Mouse (Mus musculus): ENCODE measurements at regions not wholly inside any gene's neighbourhood (a gene's known extent, or its start where the extent isn't known, plus 50 kb on each side); places are given as distances from the start of the nearest gene placed in this dataset.

GRCm38 (mm10) chr10:16524101-16524500, 1198.9 kb upstream of the Cited2 start:
- intact Hi-C loops (cut with DNase I), result no loop called here
- Histone ChIP-seq H3K79me2 (replicated peaks; ENCODE audit: control insufficient read depth, insufficient read depth, low read length) (no peaks in the 10 kb centered on the region), H3K4me1 (ENCODE audit: control insufficient read depth, insufficient read depth, low read length) (no peaks in the 10 kb centered on the region), H3K27ac (no peak overlapping the region), H3K4me3 (no peak overlapping the region), H3K27me3 (ENCODE audit: control insufficient read depth, insufficient read depth, low read length) (no peaks in the 10 kb centered on the region), H3K36me3 (ENCODE audit: control insufficient read depth, insufficient read depth, low read length) (no peaks in the 10 kb centered on the region), H3K9ac (ENCODE audit: low read depth, low read length) (no peak overlapping the region)
- no peak for DNase-seq
- no peak for TF ChIP-seq EP300 (IDR thresholded peaks at IDR 0.05; ENCODE audit: insufficient read depth, low read depth, low read length)
- TF ChIP-seq CTCF (IDR thresholded peaks at IDR 0.05), result no peak
- TF ChIP-seq POLR2A (IDR thresholded peaks at IDR 0.05; ENCODE audit: insufficient read depth, low read depth, low read length), result no peak
- 74% methylated on average over 1 of the region's 1 CpGs for WGBS

GRCm38 (mm10) chr10:16527693-16528092, 1195.3 kb upstream of the Cited2 start:
- no peak for TF ChIP-seq CTCF (IDR thresholded peaks at IDR 0.05)
- TF ChIP-seq EP300 (IDR thresholded peaks at IDR 0.05; ENCODE audit: insufficient read depth, low read depth, low read length), result no peak
- TF ChIP-seq POLR2A (IDR thresholded peaks at IDR 0.05; ENCODE audit: insufficient read depth, low read depth, low read length), result no peak
- H3K36me3 ChIP-seq (ENCODE audit: control insufficient read depth, insufficient read depth, low read length), result no peaks in the 10 kb centered on the region
- 63% methylated on average over 1 of the region's 1 CpGs for WGBS
- H3K4me1 ChIP-seq (ENCODE audit: control insufficient read depth, insufficient read depth, low read length), result no peaks in the 10 kb centered on the region
- H3K79me2 ChIP-seq (replicated peaks; ENCODE audit: control insufficient read depth, insufficient read depth, low read length), result no peaks in the 10 kb centered on the region
- no peak overlapping the region for H3K27ac ChIP-seq
- no peak overlapping the region for H3K9ac ChIP-seq (ENCODE audit: low read depth, low read length)
- H3K27me3 ChIP-seq (ENCODE audit: control insufficient read depth, insufficient read depth, low read length), result no peaks in the 10 kb centered on the region
- no peak overlapping the region for H3K4me3 ChIP-seq
- DNase-seq, result no peak
- intact Hi-C loops (cut with DNase I), result no loop called here

- no peaks in the 10 kb centered on the region for H3K27me3 ChIP-seq (ENCODE audit: control insufficient read depth, insufficient read depth, low read length)
- DNase-seq, result no peak
- no peak overlapping the region for H3K4me3 ChIP-seq
- 60% methylated on average over 3 of the region's 3 CpGs for WGBS
- intact Hi-C loops (cut with DNase I), result no loop called here
- H3K4me1 ChIP-seq (ENCODE audit: control insufficient read depth, insufficient read depth, low read length), result no peaks in the 10 kb centered on the region
- H3K36me3 ChIP-seq (ENCODE audit: control insufficient read depth, insufficient read depth, low read length), result no peaks in the 10 kb centered on the region
- no peak overlapping the region for H3K9ac ChIP-seq (ENCODE audit: low read depth, low read length)
- no peaks in the 10 kb centered on the region for H3K79me2 ChIP-seq (replicated peaks; ENCODE audit: control insufficient read depth, insufficient read depth, low read length)
- H3K27ac ChIP-seq, result no peak overlapping the region
- TF ChIP-seq POLR2A (IDR thresholded peaks at IDR 0.05; ENCODE audit: insufficient read depth, low read depth, low read length), result no peak
- TF ChIP-seq CTCF (IDR thresholded peaks at IDR 0.05), result no peak
- TF ChIP-seq EP300 (IDR thresholded peaks at IDR 0.05; ENCODE audit: insufficient read depth, low read depth, low read length), result no peak
Measured at GRCm38 (mm10) chr10:16537660-16538059, 1185.4 kb upstream of the Cited2 start.

DNA sequence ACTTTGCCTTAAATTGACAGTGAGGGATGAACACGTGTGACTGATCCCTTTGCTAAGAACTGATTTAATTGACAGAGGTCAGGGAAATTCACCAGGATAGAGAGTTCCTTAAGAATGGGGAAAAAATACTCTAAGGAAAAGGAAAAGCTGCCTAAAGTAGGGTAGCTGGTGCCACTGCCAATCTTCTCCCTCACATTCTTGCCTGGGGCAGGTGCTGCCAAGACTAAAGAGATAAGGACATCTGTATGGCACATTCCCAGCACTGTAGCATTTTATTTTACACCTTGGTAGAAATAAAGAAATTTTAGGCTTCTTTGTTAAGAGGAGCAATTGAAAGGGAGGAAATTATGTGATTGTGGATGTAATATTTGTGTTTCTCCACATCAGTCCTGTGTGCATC, 1184.6 kb upstream of the Cited2 start:
- intact Hi-C loops (cut with DNase I), result no loop called here
- Histone ChIP-seq H3K4me1 (ENCODE audit: control insufficient read depth, insufficient read depth, low read length) (no peaks in the 10 kb centered on the region), H3K79me2 (replicated peaks; ENCODE audit: control insufficient read depth, insufficient read depth, low read length) (no peaks in the 10 kb centered on the region), H3K36me3 (ENCODE audit: control insufficient read depth, insufficient read depth, low read length) (no peaks in the 10 kb centered on the region), H3K4me3 (no peak overlapping the region), H3K27me3 (ENCODE audit: control insufficient read depth, insufficient read depth, low read length) (no peaks in the 10 kb centered on the region), H3K27ac (no peak overlapping the region), H3K9ac (ENCODE audit: low read depth, low read length) (no peak overlapping the region)
- no peak for DNase-seq
- 55% methylated on average over 1 of the region's 1 CpGs for WGBS
- TF ChIP-seq CTCF (IDR thresholded peaks at IDR 0.05) (no peak), EP300 (IDR thresholded peaks at IDR 0.05; ENCODE audit: insufficient read depth, low read depth, low read length) (no peak), POLR2A (IDR thresholded peaks at IDR 0.05; ENCODE audit: insufficient read depth, low read depth, low read length) (no peak)

GRCm38 (mm10) chr10:16545445-16545844, 1177.6 kb upstream of the Cited2 start:
- Histone ChIP-seq H3K4me1 (ENCODE audit: control insufficient read depth, insufficient read depth, low read length) (no peaks in the 10 kb centered on the region), H3K79me2 (replicated peaks; ENCODE audit: control insufficient read depth, insufficient read depth, low read length) (no peaks in the 10 kb centered on the region), H3K4me3 (no peak overlapping the region), H3K27me3 (ENCODE audit: control insufficient read depth, insufficient read depth, low read length) (no peaks in the 10 kb centered on the region), H3K27ac (no peak overlapping the region), H3K9ac (ENCODE audit: low read depth, low read length) (no peak overlapping the region), H3K36me3 (ENCODE audit: control insufficient read depth, insufficient read depth, low read length) (no peaks in the 10 kb centered on the region)
- TF ChIP-seq EP300 (IDR thresholded peaks at IDR 0.05; ENCODE audit: insufficient read depth, low read depth, low read length), result no peak
- TF ChIP-seq CTCF (IDR thresholded peaks at IDR 0.05), result no peak
- TF ChIP-seq POLR2A (IDR thresholded peaks at IDR 0.05; ENCODE audit: insufficient read depth, low read depth, low read length), result no peak
- no peak for DNase-seq
- 46% methylated on average over 1 of the region's 1 CpGs for WGBS
- intact Hi-C loops (cut with DNase I), result no loop called here

DNA sequence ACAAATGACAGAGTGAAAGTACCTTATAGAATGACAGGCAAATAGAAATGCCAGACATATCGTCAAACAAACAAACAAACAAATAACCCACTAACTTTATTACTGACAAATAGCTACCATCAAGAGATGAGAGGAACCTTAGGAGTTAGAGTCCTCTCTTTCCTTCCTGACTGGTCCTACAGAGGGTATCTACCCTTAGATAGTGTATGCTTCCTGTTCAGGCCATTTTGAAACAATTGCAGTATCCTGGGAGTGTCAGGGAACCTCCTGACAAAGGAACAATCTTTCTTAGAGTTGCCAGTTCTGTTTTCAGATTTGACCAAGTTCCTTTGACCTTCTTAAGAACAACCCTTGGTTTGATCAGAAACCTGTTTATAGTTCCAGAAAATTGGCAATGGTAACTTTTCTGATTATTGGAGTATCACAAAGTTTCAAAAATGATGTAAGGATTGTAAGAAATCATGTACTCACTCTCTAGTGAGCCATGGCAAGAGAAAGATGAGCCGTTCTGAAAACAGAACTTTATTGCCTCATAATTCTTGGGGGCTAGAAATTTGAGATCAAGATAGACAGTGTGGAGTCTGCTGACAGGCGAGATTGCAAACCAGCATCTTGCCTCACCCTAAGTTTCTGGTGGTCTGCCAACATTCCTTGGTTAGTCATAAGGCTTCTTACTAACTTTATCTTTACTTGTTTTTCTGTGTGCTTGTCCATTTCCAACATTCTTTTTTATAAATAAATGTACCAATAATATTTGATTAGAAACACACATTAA, 1170.0 kb upstream of the Cited2 start:
- Histone ChIP-seq H3K27ac (no peak overlapping the region), H3K4me1 (ENCODE audit: control insufficient read depth, insufficient read depth, low read length) (no peaks in the 10 kb centered on the region), H3K9ac (ENCODE audit: low read depth, low read length) (no peak overlapping the region), H3K27me3 (ENCODE audit: control insufficient read depth, insufficient read depth, low read length) (no peaks in the 10 kb centered on the region), H3K79me2 (replicated peaks; ENCODE audit: control insufficient read depth, insufficient read depth, low read length) (no peaks in the 10 kb centered on the region), H3K36me3 (ENCODE audit: control insufficient read depth, insufficient read depth, low read length) (no peaks in the 10 kb centered on the region), H3K4me3 (no peak overlapping the region)
- intact Hi-C loops (cut with DNase I), result no loop called here
- TF ChIP-seq CTCF (IDR thresholded peaks at IDR 0.05) (no peak), EP300 (IDR thresholded peaks at IDR 0.05; ENCODE audit: insufficient read depth, low read depth, low read length) (no peak), POLR2A (IDR thresholded peaks at IDR 0.05; ENCODE audit: insufficient read depth, low read depth, low read length) (no peak)
- WGBS, result 53% methylated on average over 3 of the region's 3 CpGs
- peak in 1 of 2 experiments; percentile 17 for DNase-seq

Measured in heart, adult 2 months (tissue).